Mouse (Mus musculus) thymus, adult 18-20 months (tissue): ENCODE data around the gene Uxt.

Experiments
- DNase-seq, 2 experiments: peaks; one replicate each; pipeline ENCODE4 v3.0.0; 2022; ENCODE audit warnings: mixed read lengths in 2 of 2

The Uxt gene

GRCm38 (mm10) chrX:20961477-20962378 is at the start of gene Uxt:
Uxt (minus strand) TSS chrX:20962017.
- DNase-seq, result peak; percentile 70 to 79

GRCm38 (mm10) chrX:20980901-20981300 is 19.1 kb upstream of the Uxt start:
- no peak for DNase-seq

GRCm38 (mm10) chrX:20950191-20950880 is 11.5 kb downstream of the Uxt start, which contains the start of gene Elk1:
Elk1 (minus strand) TSS chrX:20950608.
- peak; percentile 59 to 76 for DNase-seq

- DNase-seq, result no peak
Observed at GRCm38 (mm10) chrX:20946055-20946454, 15.8 kb downstream of the Uxt start.

- DNase-seq, result no peak
Observed at GRCm38 (mm10) chrX:20931963-20932362, 29.9 kb downstream of the Uxt start.

- no peak for DNase-seq
Observed at GRCm38 (mm10) chrX:20931364-20931763, 30.5 kb downstream of the Uxt start, which contains the start of gene Cfp. Cfp (minus strand) TSS chrX:20931555.

GRCm38 (mm10) chrX:20929859-20930258 is 32.0 kb downstream of the Uxt start:
- DNase-seq, result no peak

GRCm38 (mm10) chrX:20924976-20925375 is 36.8 kb downstream of the Uxt start:
- DNase-seq, result no peak

- DNase-seq, result no peak
Observed at GRCm38 (mm10) chrX:20923506-20923905, 38.3 kb downstream of the Uxt start.

GRCm38 (mm10) chrX:20921366-20921765 is 40.5 kb downstream of the Uxt start:
- no peak for DNase-seq

GRCm38 (mm10) chrX:20920844-20921364 is 40.9 kb downstream of the Uxt start, which contains the start of gene Syn1:
Syn1 (minus strand) TSS chrX:20921004.
- DNase-seq, result peak; percentile 58 to 60

GRCm38 (mm10) chrX:20920249-20920843 is 41.5 kb downstream of the Uxt start:
- DNase-seq, result no peak

- no peak for DNase-seq
Observed at GRCm38 (mm10) chrX:20915075-20915474, 46.7 kb downstream of the Uxt start.

- DNase-seq, result no peak
Observed at GRCm38 (mm10) chrX:20913726-20914125, 48.1 kb downstream of the Uxt start.

GRCm38 (mm10) chrX:20910074-20910473 is 51.7 kb downstream of the Uxt start:
- no peak for DNase-seq
